Mouse (Mus musculus): ENCODE data around the gene Rpl5.

GRCm38 (mm10) chr5:107908514-107909110 is 8.3 kb downstream of the Rpl5 start:
- TF ChIP-seq CTCF (IDR thresholded peaks at IDR 0.05; ENCODE audit: low read depth, low read length) (no peak), GATA1 (IDR thresholded peaks at IDR 0.05; ENCODE audit: borderline replicate concordance, low read length) (no peak)

Data from G1E (cell line).